Mouse (Mus musculus) kidney, adult 2 months (tissue): ENCODE results near the gene Rap1gap2. TPM values are rescaled to one million over a fixed set of nuclear protein-coding genes. Genes with fewer than 3 reads are reported as not detected.

Experiments used
- DNase-seq: peaks from one replicate; pipeline ENCODE4 v3.0.0; 2021
- H3K27ac ChIP-seq: fragments of 200-500 bp; 2 replicates; pipeline ENCODE4 v1.5.1; 2012; ENCODE audit warnings: low read depth, low read length, control low read depth, inconsistent platforms; ENCODE audit not compliant: insufficient read depth
- H3K27me3 ChIP-seq: fragments of 200-500 bp; replicated peaks from 2 replicates; pipeline ENCODE4 v1.6.1; 2012; ENCODE audit warnings: mild to moderate bottlenecking, moderate library complexity, low read length, inconsistent platforms; ENCODE audit not compliant: control insufficient read depth, insufficient read depth
- H3K36me3 ChIP-seq: fragments of 200-500 bp; 2 replicates; pipeline ENCODE4 v1.6.1; 2012; ENCODE audit warnings: mild to moderate bottlenecking, moderate library complexity, low read length, inconsistent platforms; ENCODE audit not compliant: control insufficient read depth, insufficient read depth
- H3K4me1 ChIP-seq: fragments of 200-500 bp; 2 replicates; pipeline ENCODE4 v1.6.1; 2011; ENCODE audit warnings: low read length; ENCODE audit not compliant: control insufficient read depth, insufficient read depth
- H3K4me3 ChIP-seq: fragments of 200-500 bp; 2 replicates; pipeline ENCODE4 v1.5.1; 2011; ENCODE audit warnings: mild to moderate bottlenecking, low read depth, low read length, control low read depth; ENCODE audit not compliant: insufficient read depth
- CTCF ChIP-seq: fragments of 200-500 bp; conservative IDR thresholded peaks from 2 replicates; pipeline ENCODE4 v1.5.1; 2011; ENCODE audit warnings: low read depth, mild to moderate bottlenecking, control low read depth, low read length, moderate library complexity, mixed read lengths; ENCODE audit not compliant: insufficient read depth, insufficient read length
- POLR2A ChIP-seq: fragments of 200-500 bp; IDR thresholded peaks from one replicate; pipeline ENCODE4 v1.6.1; 2011; ENCODE audit warnings: low read depth, low read length, control low read depth
- WGBS: fragments of 180-500 bp; shearing (Covaris S2); methylation state at CpG from one replicate; pipeline ENCODE4 v1.1.7; 2018; 5-methylcytosine and 5-hydroxymethylcytosine counted together
- polyA plus RNA-seq: library from polyadenylated mRNA; depleted of rRNA; stranded (reverse); fragments of >200 nt; gene quantifications from 2 replicates; pipeline ENCODE4 v1.2.3, GENCODE M21; 2012; rRNA removed

Rap1gap2 gene
- polyA plus RNA-seq = 24.9 and 29.4 TPM in 2 replicates

GRCm38 (mm10) chr11:74610545-74611176 is at the start of gene Rap1gap2:
Rap1gap2 (minus strand) TSS chr11:74610915.
- Histone ChIP-seq H3K4me1 (no peaks in the 10 kb centered on the region), H3K27me3 (peaks cover 2% of the 10 kb centered on the region), H3K4me3 (peak within 1 kb of the TSS; percentile 29; the same call in 1 of the 2 replicates), H3K36me3 (no peaks in the 10 kb centered on the region), H3K27ac (no peak within 1 kb of the TSS)
- WGBS = 2% methylated on average over 50 of the region's 50 CpGs
- no peak for DNase-seq
- no peak for TF ChIP-seq POLR2A
- TF ChIP-seq CTCF = no peak

- H3K27me3 ChIP-seq = no peaks in the 10 kb centered on the region
- H3K4me3 ChIP-seq = no peak overlapping the region
- no peak for DNase-seq
- WGBS = 95% methylated on average over 13 of the region's 13 CpGs
- H3K4me1 ChIP-seq = no peaks in the 10 kb centered on the region
- peaks cover 7% of the 10 kb centered on the region for H3K36me3 ChIP-seq
- TF ChIP-seq CTCF (no peak), POLR2A (no peak)
- H3K27ac ChIP-seq = no peak overlapping the region
Observed at GRCm38 (mm10) chr11:74660336-74660735, 49.6 kb upstream of the Rap1gap2 start.

GRCm38 (mm10) chr11:74655941-74656340 is 45.2 kb upstream of the Rap1gap2 start:
- Histone ChIP-seq H3K36me3 (peaks cover 6% of the 10 kb centered on the region), H3K4me3 (no peak overlapping the region), H3K27me3 (no peaks in the 10 kb centered on the region), H3K27ac (no peak overlapping the region), H3K4me1 (peaks cover 27% of the 10 kb centered on the region)
- TF ChIP-seq CTCF (no peak), POLR2A (no peak)
- 82% methylated on average over 3 of the region's 3 CpGs for WGBS
- DNase-seq = no peak

- 28% methylated on average over 6 of the region's 6 CpGs for WGBS
- Histone ChIP-seq H3K27me3 (no peaks in the 10 kb centered on the region), H3K4me3 (peak overlapping the region; percentile 19; the same call in 1 of the 2 replicates), H3K36me3 (peaks cover 6% of the 10 kb centered on the region; the same call in 1 of the 2 replicates), H3K4me1 (peaks cover 33% of the 10 kb centered on the region), H3K27ac (peak overlapping the region; percentile 57)
- DNase-seq = peak; percentile 41
- TF ChIP-seq POLR2A = no peak
- TF ChIP-seq CTCF = no peak
Observed at GRCm38 (mm10) chr11:74653385-74653784, 42.7 kb upstream of the Rap1gap2 start.

- Histone ChIP-seq H3K4me3 (0 out of 2 replicates have a peak overlapping the region, but pooled peaks have one; percentile 19), H3K27ac (peak overlapping the region; percentile 57), H3K36me3 (peaks cover 4% of the 10 kb centered on the region; the same call in 1 of the 2 replicates), H3K4me1 (peaks cover 34% of the 10 kb centered on the region), H3K27me3 (no peaks in the 10 kb centered on the region)
- DNase-seq = peak; percentile 90
- 33% methylated on average over 4 of the region's 4 CpGs for WGBS
- no peak for TF ChIP-seq POLR2A
- no peak for TF ChIP-seq CTCF
Observed at GRCm38 (mm10) chr11:74652791-74653191, 42.1 kb upstream of the Rap1gap2 start.

GRCm38 (mm10) chr11:74650576-74651100 is 39.9 kb upstream of the Rap1gap2 start:
- 21% methylated on average over 4 of the region's 4 CpGs for WGBS
- Histone ChIP-seq H3K27ac (peak overlapping the region; percentile 46), H3K4me1 (peaks cover 34% of the 10 kb centered on the region), H3K4me3 (peak overlapping the region; percentile 95), H3K27me3 (no peaks in the 10 kb centered on the region), H3K36me3 (no peaks in the 10 kb centered on the region)
- DNase-seq = no peak
- TF ChIP-seq POLR2A (no peak), CTCF (no peak)
